In genomic region chr3:145798042-145798441, GRCm38 (mm10) we compare ENCODE assay signal across 16 mouse cellular contexts. TPM values are rescaled to one million over a fixed set of nuclear protein-coding genes. Genes with fewer than 3 reads are reported as not detected.
DNase-seq lines count a peak whose midpoint lies in the region; ATAC-seq and TF ChIP-seq lines count a peak whose summit lies in the region.
"Had no signal": no experiment of that assay in that cellular context is flagged by ENCODE, and none has a peak within 500 bp of the region (broad histone marks: within the 10 kb centered on the region; RNA-seq: fewer than 3 reads in every experiment).

No protein-coding gene starts in this region.

- TF ChIP-seq CTCF in lung, adult 2 months (IDR thresholded peaks at IDR 0.05; ENCODE audit: insufficient read depth, low read length), result no peak
- no peak for TF ChIP-seq CTCF in intestine, postnatal 0 days (IDR thresholded peaks at IDR 0.05; ENCODE audit: low read depth)

- H3K9me3 ChIP-seq in heart, embryonic 12.5 days (replicated peaks), result no peaks in the 10 kb centered on the region
- H3K9me3 ChIP-seq in embryonic facial prominence, embryonic 10.5 days, result no peaks in the 10 kb centered on the region
- no peaks in the 10 kb centered on the region for H3K9me3 ChIP-seq in intestine, postnatal 0 days (ENCODE audit: control insufficient read depth)
- H3K9me3 ChIP-seq: embryonic facial prominence, embryonic 12.5 days; forebrain, embryonic 15.5 days had no signal

- H3K27ac ChIP-seq in heart, embryonic 12.5 days (ENCODE audit: poor library complexity, severe bottlenecking), result 0 out of 2 replicates have a peak overlapping the region, but pooled peaks have one; percentile 1
- peak overlapping the region; percentile 51 for H3K27ac ChIP-seq in embryonic facial prominence, embryonic 10.5 days (replicated peaks)
- 0 out of 2 replicates have a peak overlapping the region, but pooled peaks have one; percentile 54 for H3K27ac ChIP-seq in intestine, postnatal 0 days (ENCODE audit: low read depth, low read length)
- H3K27ac ChIP-seq: embryonic facial prominence, embryonic 12.5 days; forebrain, embryonic 15.5 days; hindbrain, embryonic 14.5 days; layer of hippocampus, adult 2 months; liver, embryonic 14.5 days had no signal

- H3K4me3 ChIP-seq in heart, embryonic 12.5 days, result no peak overlapping the region
- H3K4me3 ChIP-seq in lung, adult 2 months (replicated peaks; ENCODE audit: extremely low read depth, low read depth, low read length), result no peak overlapping the region
- no peak overlapping the region for H3K4me3 ChIP-seq in embryonic facial prominence, embryonic 10.5 days
- H3K4me3 ChIP-seq in intestine, postnatal 0 days (ENCODE audit: low read depth, low read length), result no peak overlapping the region
- H3K4me3 ChIP-seq: embryonic facial prominence, embryonic 12.5 days; forebrain, embryonic 15.5 days; layer of hippocampus, adult 2 months had no signal

- no peak overlapping the region for H3K4me2 ChIP-seq in heart, embryonic 12.5 days
- no peak overlapping the region for H3K4me2 ChIP-seq in intestine, postnatal 0 days (replicated peaks; ENCODE audit: low read depth)
- H3K4me2 ChIP-seq: embryonic facial prominence, embryonic 12.5 days; forebrain, embryonic 15.5 days; hindbrain, embryonic 14.5 days had no signal

- no peak for ATAC-seq in heart, embryonic 12.5 days (ENCODE audit: insufficient number of reproducible peaks, low FRiP score)
- no peak for ATAC-seq in intestine, postnatal 0 days
- no peak for ATAC-seq in frontal cortex, adult (ENCODE audit: low TSS enrichment)
- ATAC-seq: forebrain, embryonic 15.5 days had no signal

- no peak for TF ChIP-seq POLR2A in lung, adult 2 months (IDR thresholded peaks at IDR 0.05; ENCODE audit: borderline replicate concordance, extremely low read depth, low read depth, low read length)

- H3K9ac ChIP-seq in heart, embryonic 12.5 days, result no peak overlapping the region
- H3K9ac ChIP-seq in intestine, postnatal 0 days (ENCODE audit: low read depth, low read length), result no peak overlapping the region
- H3K9ac ChIP-seq: embryonic facial prominence, embryonic 12.5 days; forebrain, embryonic 15.5 days; hindbrain, embryonic 14.5 days; liver, embryonic 14.5 days had no signal

- no peak for DNase-seq in heart, adult 8-10 months (ENCODE audit: low spot score)
- DNase-seq in lung, adult 2 months, result peak; percentile 12
- DNase-seq in lung, postnatal 4 days, result no peak
- DNase-seq in embryonic facial prominence, embryonic 10.5 days (ENCODE audit: low spot score), result no peak
- DNase-seq: adrenal gland, postnatal 25 days; cerebellum, postnatal 14 days; gastrocnemius, postnatal 14 days had no signal

- 49% methylated on average over 10 of the region's 10 CpGs for WGBS in heart, embryonic 12.5 days
- WGBS in lung, adult 2 months, result 57% methylated on average over 10 of the region's 10 CpGs
- WGBS in embryonic facial prominence, embryonic 10.5 days, result 75% methylated on average over 10 of the region's 10 CpGs
- 56% methylated on average over 10 of the region's 10 CpGs for WGBS in intestine, postnatal 0 days

- H3K27me3 ChIP-seq in heart, embryonic 12.5 days (replicated peaks), result no peaks in the 10 kb centered on the region
- no peaks in the 10 kb centered on the region for H3K27me3 ChIP-seq in embryonic facial prominence, embryonic 10.5 days (replicated peaks; ENCODE audit: low read depth, poor library complexity, severe bottlenecking)
- H3K27me3 ChIP-seq in intestine, postnatal 0 days (replicated peaks; ENCODE audit: control insufficient read depth, insufficient read depth, low read length), result no peaks in the 10 kb centered on the region
- H3K27me3 ChIP-seq: embryonic facial prominence, embryonic 12.5 days; forebrain, embryonic 15.5 days had no signal

- H3K4me1 ChIP-seq in heart, embryonic 12.5 days (replicated peaks), result peaks cover 28% of the 10 kb centered on the region
- H3K4me1 ChIP-seq in lung, adult 2 months (ENCODE audit: control insufficient read depth, insufficient read depth, low read length), result peaks cover 4% of the 10 kb centered on the region
- peaks cover 41% of the 10 kb centered on the region for H3K4me1 ChIP-seq in embryonic facial prominence, embryonic 10.5 days
- 0 out of 2 replicates have a peak, but pooled peaks cover 4% of the 10 kb centered on the region for H3K4me1 ChIP-seq in intestine, postnatal 0 days (replicated peaks; ENCODE audit: control insufficient read depth, insufficient read depth, low read length)
- H3K4me1 ChIP-seq: forebrain, embryonic 15.5 days had no signal

- no peaks in the 10 kb centered on the region for H3K36me3 ChIP-seq in heart, embryonic 12.5 days
- H3K36me3 ChIP-seq in embryonic facial prominence, embryonic 10.5 days (replicated peaks), result no peaks in the 10 kb centered on the region
- no peaks in the 10 kb centered on the region for H3K36me3 ChIP-seq in intestine, postnatal 0 days (ENCODE audit: control insufficient read depth, insufficient read depth)
- H3K36me3 ChIP-seq: embryonic facial prominence, embryonic 12.5 days; forebrain, embryonic 15.5 days had no signal

RNA-seq across cellular contexts. Expression of gene Ddah1, which starts 39.6 kb away (rescaled TPM):
- 35.2 and 36.7 TPM in 2 replicates for polyA plus RNA-seq in heart, embryonic 12.5 days (2016; fragmentation: Nextera tagmentation; extraction: Ambion mirVana)
- 1 to 10 TPM; 6.3 to 9.3 (median 7.5) TPM for total RNA-seq in heart, adult 8-10 months (2022)
- 16.1 and 20.7 TPM in 2 replicates for polyA plus RNA-seq in lung, adult 2 months (2012; rRNA removed)
- 16.5 and 22.4 TPM in 2 replicates for polyA plus RNA-seq in embryonic facial prominence, embryonic 10.5 days (2016; fragmentation: Nextera tagmentation; extraction: Ambion mirVana)
- 24.9 and 25.9 TPM in 2 replicates for polyA plus RNA-seq in intestine, postnatal 0 days (2015; fragmentation: Nextera tagmentation; extraction: Ambion mirVana)
- total RNA-seq: MEL had no signal

Comparison
In these comparisons a context has a peak if more than half of its experiments do, and no peak if none do; other contexts are left out.
1. H3K27ac ChIP-seq: peak in every context shown above with its lines; median percentile 54 in intestine, postnatal 0 days; 51 in embryonic facial prominence, embryonic 10.5 days; 1 in heart, embryonic 12.5 days.